8 mouse cellular contexts compared by ENCODE assay signal in genomic region chr2:144527821-144528174, GRCm38 (mm10). TPM values are rescaled to one million over a fixed set of nuclear protein-coding genes. Genes with fewer than 3 reads are reported as not detected.
A peak's percentile ranks its signal among the peaks of the same experiment; 100 is the strongest.
DNase-seq lines count a peak whose midpoint lies in the region; ATAC-seq and TF ChIP-seq lines count a peak whose summit lies in the region.

No protein-coding gene starts in this region.

- peaks cover 16% of the 10 kb centered on the region for H3K27me3 ChIP-seq in heart, embryonic 15.5 days
- no peaks in the 10 kb centered on the region for H3K27me3 ChIP-seq in Patski
- 0 out of 2 replicates have a peak, but pooled peaks cover 2% of the 10 kb centered on the region for H3K27me3 ChIP-seq in hindbrain, embryonic 12.5 days
- H3K27me3 ChIP-seq in midbrain, embryonic 10.5 days (ENCODE audit: low read depth, poor library complexity, severe bottlenecking): peaks cover 26% of the 10 kb centered on the region

- H3K36me3 ChIP-seq in heart, embryonic 15.5 days: peaks cover 22% of the 10 kb centered on the region
- H3K36me3 ChIP-seq in hindbrain, embryonic 12.5 days: peaks cover 9% of the 10 kb centered on the region
- H3K36me3 ChIP-seq in midbrain, embryonic 10.5 days: peaks cover 32% of the 10 kb centered on the region

- no peaks in the 10 kb centered on the region for H3K9me3 ChIP-seq in heart, embryonic 15.5 days (replicated peaks)
- no peaks in the 10 kb centered on the region for H3K9me3 ChIP-seq in hindbrain, embryonic 12.5 days (replicated peaks)
- H3K9me3 ChIP-seq in midbrain, embryonic 10.5 days (replicated peaks): no peaks in the 10 kb centered on the region

- 0% methylated on average over 25 of the region's 25 CpGs for WGBS in heart, embryonic 15.5 days
- under 1% methylated on average over 25 of the region's 25 CpGs for WGBS in hindbrain, embryonic 12.5 days
- WGBS in midbrain, embryonic 10.5 days: under 1% methylated on average over 25 of the region's 25 CpGs

- no peak for TF ChIP-seq CTCF in Patski (IDR thresholded peaks at IDR 0.05)

- peak overlapping the region; percentile 81 for H3K4me3 ChIP-seq in heart, embryonic 15.5 days
- peak overlapping the region; percentile 96 for H3K4me3 ChIP-seq in hindbrain, embryonic 12.5 days
- peak overlapping the region; percentile 98 for H3K4me3 ChIP-seq in midbrain, embryonic 10.5 days

- DNase-seq in heart, adult 8-10 months (ENCODE audit: low spot score): no peak
- no peak for DNase-seq in Patski (ENCODE audit: low read depth, low spot score)
- DNase-seq in midbrain, embryonic 10.5 days (ENCODE audit: low spot score): no peak
- DNase-seq in frontal cortex, adult 2 months (ENCODE audit: extremely low spot score in 1 of 2, low spot score in 1 of 2): no peak
- DNase-seq in retina, embryonic 14.5 days (ENCODE audit: low spot score): no peak
- DNase-seq in layer of hippocampus, adult 8-10 months (ENCODE audit: low spot score in 2 of 2): no peak

- CTCF ChIA-PET in Patski (lab: Charles Lee): interaction anchor here (1.3 kb wide), 1 partner anchor 11 kb away, joined by 4 read pairs; no protein-coding TSS in a partner anchor

- peak overlapping the region; percentile 86 for H3K27ac ChIP-seq in heart, embryonic 15.5 days
- peak overlapping the region; percentile 95 for H3K27ac ChIP-seq in hindbrain, embryonic 12.5 days
- peak overlapping the region; percentile 93 for H3K27ac ChIP-seq in midbrain, embryonic 10.5 days (replicated peaks)

- POLR2A ChIA-PET in Patski (lab: Charles Lee): no interaction called here

- H3K9ac ChIP-seq in heart, embryonic 15.5 days: peak overlapping the region; percentile 82
- peak overlapping the region; percentile 95 for H3K9ac ChIP-seq in hindbrain, embryonic 12.5 days

- ATAC-seq in heart, embryonic 15.5 days (replicated peaks; ENCODE audit: insufficient number of reproducible peaks, insufficient read depth, low FRiP score, low read depth): peak; percentile 47
- ATAC-seq in Patski: peak; percentile 13
- peak; percentile 77 for ATAC-seq in hindbrain, embryonic 12.5 days (ENCODE audit: low FRiP score)

- H3K4me2 ChIP-seq in heart, embryonic 15.5 days: peak overlapping the region; percentile 73
- peak overlapping the region; percentile 88 for H3K4me2 ChIP-seq in hindbrain, embryonic 12.5 days (replicated peaks)

- in situ Hi-C loops in Patski (cut with MboI; ENCODE audit: low pct_unique_long_range_greater_than_20kb): no loop called here

- H3K4me1 ChIP-seq in heart, embryonic 15.5 days (replicated peaks): peaks cover 14% of the 10 kb centered on the region
- peaks cover 17% of the 10 kb centered on the region for H3K4me1 ChIP-seq in hindbrain, embryonic 12.5 days
- peaks cover 18% of the 10 kb centered on the region for H3K4me1 ChIP-seq in midbrain, embryonic 10.5 days

RNA-seq across cellular contexts. Expression of gene Polr3f, which starts 0.3 kb away (rescaled TPM):
- 17.6 and 17.8 TPM in 2 replicates for polyA plus RNA-seq in heart, embryonic 15.5 days (2015; fragmentation: Nextera tagmentation; extraction: Ambion mirVana)
- 10 to 100 TPM; 10.6 to 12.8 (median 11.5) TPM for total RNA-seq in heart, adult 8-10 months (2022)
- polyA plus RNA-seq in Patski (2021): 19.8 TPM
- 35.4 and 38.5 TPM in 2 replicates for polyA plus RNA-seq in hindbrain, embryonic 12.5 days (2016; fragmentation: Nextera tagmentation; extraction: Ambion mirVana)
- polyA plus RNA-seq in midbrain, embryonic 10.5 days (2016; fragmentation: Nextera tagmentation; extraction: Ambion mirVana): 32.8 and 34.9 TPM in 2 replicates
- polyA plus RNA-seq in frontal cortex, adult 2 months (2012; rRNA removed): 18.6 and 21.1 TPM in 2 replicates
- 10 to 100 TPM; 26.1 to 30.2 (median 28.0) TPM for total RNA-seq in layer of hippocampus, adult 8-10 months (2022)

RNA-seq across cellular contexts. Expression of gene Dzank1, which starts 0.6 kb away (rescaled TPM):
- polyA plus RNA-seq in heart, embryonic 15.5 days (2015; fragmentation: Nextera tagmentation; extraction: Ambion mirVana): 0.66 TPM in 2 replicates
- total RNA-seq in heart, adult 8-10 months (2022): 1 to 10 TPM in 2 of 4 experiments, under 1 TPM in 2; 0.57 to 4.0 (median 0.98) TPM
- 3.6 TPM for polyA plus RNA-seq in Patski (2021)
- 5.4 and 5.8 TPM in 2 replicates for polyA plus RNA-seq in hindbrain, embryonic 12.5 days (2016; fragmentation: Nextera tagmentation; extraction: Ambion mirVana)
- polyA plus RNA-seq in midbrain, embryonic 10.5 days (2016; fragmentation: Nextera tagmentation; extraction: Ambion mirVana): 1.8 and 2.8 TPM in 2 replicates
- polyA plus RNA-seq in frontal cortex, adult 2 months (2012; rRNA removed): 73.6 and 78.2 TPM in 2 replicates
- 100 to 1,000 TPM; 137 to 161 (median 153) TPM for total RNA-seq in layer of hippocampus, adult 8-10 months (2022)

RNA-seq across cellular contexts. Expression of gene Rbbp9, which starts 22.9 kb away (rescaled TPM):
- 43.2 and 48.1 TPM in 2 replicates for polyA plus RNA-seq in heart, embryonic 15.5 days (2015; fragmentation: Nextera tagmentation; extraction: Ambion mirVana)
- 10 to 100 TPM; 10.9 to 13.2 (median 11.6) TPM for total RNA-seq in heart, adult 8-10 months (2022)
- 65.2 TPM for polyA plus RNA-seq in Patski (2021)
- polyA plus RNA-seq in hindbrain, embryonic 12.5 days (2016; fragmentation: Nextera tagmentation; extraction: Ambion mirVana): 54.4 and 60.0 TPM in 2 replicates
- 60.4 and 66.4 TPM in 2 replicates for polyA plus RNA-seq in midbrain, embryonic 10.5 days (2016; fragmentation: Nextera tagmentation; extraction: Ambion mirVana)
- polyA plus RNA-seq in frontal cortex, adult 2 months (2012; rRNA removed): 31.4 and 33.4 TPM in 2 replicates
- total RNA-seq in layer of hippocampus, adult 8-10 months (2022): 10 to 100 TPM; 25.5 to 28.4 (median 27.4) TPM

RNA-seq across cellular contexts. Expression of gene Sec23b, which starts 28.2 kb away (rescaled TPM):
- 39.8 and 52.0 TPM in 2 replicates for polyA plus RNA-seq in heart, embryonic 15.5 days (2015; fragmentation: Nextera tagmentation; extraction: Ambion mirVana)
- total RNA-seq in heart, adult 8-10 months (2022): 10 to 100 TPM; 16.8 to 22.9 (median 19.1) TPM
- 117 TPM for polyA plus RNA-seq in Patski (2021)
- 96.5 and 101 TPM in 2 replicates for polyA plus RNA-seq in hindbrain, embryonic 12.5 days (2016; fragmentation: Nextera tagmentation; extraction: Ambion mirVana)
- 130 and 137 TPM in 2 replicates for polyA plus RNA-seq in midbrain, embryonic 10.5 days (2016; fragmentation: Nextera tagmentation; extraction: Ambion mirVana)
- 44.2 and 50.1 TPM in 2 replicates for polyA plus RNA-seq in frontal cortex, adult 2 months (2012; rRNA removed)
- total RNA-seq in layer of hippocampus, adult 8-10 months (2022): 10 to 100 TPM; 44.7 to 60.3 (median 50.8) TPM

Comparison
In these comparisons a context has a peak if more than half of its experiments do, and no peak if none do; other contexts are left out.
1. ATAC-seq: peak in every context shown above with its lines; median percentile 77 in hindbrain, embryonic 12.5 days; 47 in heart, embryonic 15.5 days; 13 in Patski.
2. RNA of gene Dzank1, which starts 0.6 kb away (polyA plus RNA-seq): 73.6 to 78.2 TPM in frontal cortex, adult 2 months; 5.4 to 5.8 TPM in hindbrain, embryonic 12.5 days, 3.6 TPM in Patski (single experiment), 1.8 to 2.8 TPM in midbrain, embryonic 10.5 days and 0.66 TPM in heart, embryonic 15.5 days; every median in the first group is over 10 times any median in the second.
3. Peak in every context shown above with its lines, with median percentiles within 50 percentile points of each other: H3K27ac ChIP-seq and H3K4me3 ChIP-seq.